Mouse (Mus musculus): Measurements from ENCODE around the gene Gm10974. TPM values are rescaled to one million over a fixed set of nuclear protein-coding genes. Genes with fewer than 3 reads are reported as not detected.

The Gm10974 gene
- polyA plus RNA-seq, 1 experiment: not detected

DNA sequence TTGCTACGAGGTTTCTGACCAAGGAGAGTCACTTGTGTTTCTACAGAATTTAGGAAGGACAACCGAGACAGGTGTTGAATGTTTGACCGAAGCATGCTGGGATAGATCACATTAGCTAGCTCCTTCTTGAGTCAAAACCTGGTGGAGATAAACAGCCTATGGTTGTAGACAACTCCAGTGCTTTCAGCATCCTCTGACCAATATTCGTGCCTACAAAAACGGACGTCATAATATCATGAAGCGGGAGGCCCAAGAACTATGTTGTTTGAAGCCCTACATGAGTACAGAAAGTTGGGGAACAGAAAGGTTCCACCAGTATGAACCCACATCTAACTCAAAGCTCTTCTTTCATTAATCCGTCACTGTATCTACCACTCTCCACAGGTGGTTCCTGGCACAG is 19.2 kb downstream of the Gm10974 start:
- H3K4me1 ChIP-seq (ENCODE audit: control insufficient read depth, insufficient read depth, low read length): no peaks in the 10 kb centered on the region
- no peak overlapping the region for H3K4me3 ChIP-seq (replicated peaks; ENCODE audit: insufficient read depth, low read depth, low read length)
- H3K27ac ChIP-seq (ENCODE audit: insufficient read depth, low read length): no peak overlapping the region
- TF ChIP-seq POLR2A (IDR thresholded peaks at IDR 0.05; ENCODE audit: borderline replicate concordance, insufficient read depth, low read length) (no peak), CTCF (IDR thresholded peaks at IDR 0.05; ENCODE audit: borderline replicate concordance, insufficient read depth, low read depth, low read length) (no peak)
- WGBS: 93% methylated on average over 8 of the region's 8 CpGs
- no peak for DNase-seq
- H3K27me3 ChIP-seq (ENCODE audit: control insufficient read depth, insufficient read depth, low read length): peaks cover 2% of the 10 kb centered on the region; the same call in 1 of the 2 replicates

DNA sequence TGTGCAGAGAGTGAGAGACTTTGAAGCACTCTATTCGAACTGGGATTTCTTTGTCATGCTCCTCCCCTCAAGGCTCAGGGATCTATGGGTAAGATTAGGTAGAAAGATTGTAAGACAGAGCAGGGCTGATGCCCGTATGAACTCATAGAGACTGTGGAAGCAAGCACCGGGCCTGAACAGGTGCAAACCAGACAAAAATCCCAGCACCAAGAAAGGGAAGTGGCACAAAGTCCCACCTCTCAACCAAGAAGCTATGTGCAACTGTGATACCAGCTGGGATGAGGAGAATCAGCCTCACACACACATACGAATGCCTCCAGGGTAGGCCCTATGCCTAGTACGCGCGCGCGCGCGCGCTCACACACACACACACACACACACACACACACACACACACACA is 20.1 kb downstream of the Gm10974 start:
- Histone ChIP-seq H3K4me3 (replicated peaks; ENCODE audit: insufficient read depth, low read depth, low read length) (no peak overlapping the region), H3K27ac (ENCODE audit: insufficient read depth, low read length) (no peak overlapping the region), H3K4me1 (ENCODE audit: control insufficient read depth, insufficient read depth, low read length) (no peaks in the 10 kb centered on the region), H3K27me3 (ENCODE audit: control insufficient read depth, insufficient read depth, low read length) (peaks cover 2% of the 10 kb centered on the region; the same call in 1 of the 2 replicates)
- WGBS: 96% methylated on average over 12 of the region's 12 CpGs
- DNase-seq: no peak
- TF ChIP-seq CTCF (IDR thresholded peaks at IDR 0.05; ENCODE audit: borderline replicate concordance, insufficient read depth, low read depth, low read length): no peak
- no peak for TF ChIP-seq POLR2A (IDR thresholded peaks at IDR 0.05; ENCODE audit: borderline replicate concordance, insufficient read depth, low read length)

DNA sequence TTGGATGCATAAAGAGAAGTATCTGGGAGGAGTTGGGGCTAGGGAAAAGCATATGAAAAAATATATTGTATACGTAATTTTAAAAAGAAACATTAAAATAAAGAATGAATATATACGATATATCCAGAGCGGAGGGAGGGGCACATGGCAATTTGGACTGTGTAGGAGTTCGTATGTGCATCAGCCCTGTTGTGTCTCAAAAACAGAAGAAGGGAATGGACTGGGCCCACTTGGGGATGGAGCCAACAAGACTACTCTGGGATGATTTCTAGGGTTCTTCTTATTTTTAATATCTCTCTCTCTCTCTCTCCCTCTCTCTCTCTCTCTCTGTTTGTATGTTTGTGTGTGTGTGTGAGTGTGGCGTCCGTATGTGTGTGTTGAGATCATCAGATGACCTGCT is 20.7 kb downstream of the Gm10974 start:
- Histone ChIP-seq H3K4me1 (ENCODE audit: control insufficient read depth, insufficient read depth, low read length) (no peaks in the 10 kb centered on the region), H3K4me3 (replicated peaks; ENCODE audit: insufficient read depth, low read depth, low read length) (no peak overlapping the region), H3K27ac (ENCODE audit: insufficient read depth, low read length) (no peak overlapping the region), H3K27me3 (ENCODE audit: control insufficient read depth, insufficient read depth, low read length) (peaks cover 2% of the 10 kb centered on the region; the same call in 1 of the 2 replicates)
- 96% methylated on average over 6 of the region's 6 CpGs for WGBS
- no peak for TF ChIP-seq POLR2A (IDR thresholded peaks at IDR 0.05; ENCODE audit: borderline replicate concordance, insufficient read depth, low read length)
- TF ChIP-seq CTCF (IDR thresholded peaks at IDR 0.05; ENCODE audit: borderline replicate concordance, insufficient read depth, low read depth, low read length): no peak
- DNase-seq: no peak

DNA sequence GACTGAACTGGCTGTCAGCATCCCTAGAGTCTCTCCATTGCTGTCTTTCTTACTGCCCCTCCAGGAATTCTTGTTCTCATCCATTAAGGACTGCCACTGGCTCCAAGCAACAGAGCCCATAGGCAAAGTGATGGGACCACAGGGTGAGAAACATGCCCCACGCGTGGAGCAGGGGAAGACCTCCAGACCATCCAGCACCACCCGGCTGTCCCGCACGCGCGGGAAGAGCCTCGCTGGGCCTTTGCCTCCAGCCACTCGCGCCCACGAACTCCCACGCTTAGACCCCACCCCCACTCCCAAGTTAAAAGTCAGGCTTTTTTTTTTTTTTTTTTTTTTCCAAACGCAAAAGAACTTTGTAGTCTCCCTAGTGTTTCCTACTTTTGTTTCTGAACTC is 21.7 kb downstream of the Gm10974 start:
- TF ChIP-seq CTCF (IDR thresholded peaks at IDR 0.05; ENCODE audit: borderline replicate concordance, insufficient read depth, low read depth, low read length) (no peak), POLR2A (IDR thresholded peaks at IDR 0.05; ENCODE audit: borderline replicate concordance, insufficient read depth, low read length) (no peak)
- no peak overlapping the region for H3K4me3 ChIP-seq (replicated peaks; ENCODE audit: insufficient read depth, low read depth, low read length)
- 14% methylated on average over 13 of the region's 13 CpGs for WGBS
- no peaks in the 10 kb centered on the region for H3K4me1 ChIP-seq (ENCODE audit: control insufficient read depth, insufficient read depth, low read length)
- no peak for DNase-seq
- H3K27me3 ChIP-seq (ENCODE audit: control insufficient read depth, insufficient read depth, low read length): peaks cover 2% of the 10 kb centered on the region; the same call in 1 of the 2 replicates
- no peak overlapping the region for H3K27ac ChIP-seq (ENCODE audit: insufficient read depth, low read length)

DNA sequence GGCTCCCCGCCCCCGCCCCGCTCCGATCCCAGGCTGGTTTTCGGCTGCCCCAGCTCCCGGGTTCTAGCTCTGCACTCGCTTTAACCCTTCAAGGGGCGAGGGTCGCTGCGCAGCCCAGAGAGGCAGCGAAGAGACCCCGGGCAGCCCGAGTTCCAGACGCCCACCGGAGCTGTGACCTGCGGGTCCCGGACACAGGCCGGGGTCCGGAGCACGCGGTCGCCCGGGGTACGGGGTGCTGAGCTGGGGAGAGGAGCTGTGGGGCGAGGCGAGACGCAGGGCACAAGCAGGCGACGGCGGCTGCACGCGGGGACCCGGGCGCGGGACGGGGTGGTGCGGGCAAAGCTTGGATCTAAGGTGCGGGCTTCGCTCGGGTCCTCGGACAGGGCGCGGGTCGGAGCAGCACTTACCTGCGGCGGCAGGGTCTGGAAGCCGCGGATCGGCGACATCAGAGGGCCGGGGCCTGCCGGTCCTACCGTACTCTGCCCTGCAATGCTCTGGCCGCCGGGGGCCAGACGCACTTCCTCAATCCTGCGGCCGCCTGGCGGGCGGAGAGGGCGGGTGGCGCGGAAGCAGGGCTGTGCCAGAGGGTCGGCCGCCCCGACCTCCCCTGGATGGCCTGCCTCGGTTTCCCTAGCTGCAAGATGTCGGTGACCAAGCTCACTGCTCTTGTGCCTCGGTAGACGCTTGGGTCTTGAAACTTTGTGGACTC is 22.3 kb downstream of the Gm10974 start, which contains the start of gene Lrrk1:
Gene Lrrk1, minus strand, starts transcription at position 538 of the 709 bp plus-strand sequence.
- Histone ChIP-seq H3K27me3 (ENCODE audit: control insufficient read depth, insufficient read depth, low read length) (peaks cover 2% of the 10 kb centered on the region; the same call in 1 of the 2 replicates), H3K4me3 (replicated peaks; ENCODE audit: insufficient read depth, low read depth, low read length) (peak within 1 kb of the TSS; percentile 12), H3K4me1 (ENCODE audit: control insufficient read depth, insufficient read depth, low read length) (no peaks in the 10 kb centered on the region), H3K27ac (ENCODE audit: insufficient read depth, low read length) (no peak within 1 kb of the TSS; the same call in 1 of the 2 replicates)
- under 1% methylated on average over 70 of the region's 70 CpGs for WGBS
- peak in 1 of 2 experiments; percentile 14 for DNase-seq
- TF ChIP-seq POLR2A (IDR thresholded peaks at IDR 0.05; ENCODE audit: borderline replicate concordance, insufficient read depth, low read length) (no peak), CTCF (IDR thresholded peaks at IDR 0.05; ENCODE audit: borderline replicate concordance, insufficient read depth, low read depth, low read length) (no peak)

DNA sequence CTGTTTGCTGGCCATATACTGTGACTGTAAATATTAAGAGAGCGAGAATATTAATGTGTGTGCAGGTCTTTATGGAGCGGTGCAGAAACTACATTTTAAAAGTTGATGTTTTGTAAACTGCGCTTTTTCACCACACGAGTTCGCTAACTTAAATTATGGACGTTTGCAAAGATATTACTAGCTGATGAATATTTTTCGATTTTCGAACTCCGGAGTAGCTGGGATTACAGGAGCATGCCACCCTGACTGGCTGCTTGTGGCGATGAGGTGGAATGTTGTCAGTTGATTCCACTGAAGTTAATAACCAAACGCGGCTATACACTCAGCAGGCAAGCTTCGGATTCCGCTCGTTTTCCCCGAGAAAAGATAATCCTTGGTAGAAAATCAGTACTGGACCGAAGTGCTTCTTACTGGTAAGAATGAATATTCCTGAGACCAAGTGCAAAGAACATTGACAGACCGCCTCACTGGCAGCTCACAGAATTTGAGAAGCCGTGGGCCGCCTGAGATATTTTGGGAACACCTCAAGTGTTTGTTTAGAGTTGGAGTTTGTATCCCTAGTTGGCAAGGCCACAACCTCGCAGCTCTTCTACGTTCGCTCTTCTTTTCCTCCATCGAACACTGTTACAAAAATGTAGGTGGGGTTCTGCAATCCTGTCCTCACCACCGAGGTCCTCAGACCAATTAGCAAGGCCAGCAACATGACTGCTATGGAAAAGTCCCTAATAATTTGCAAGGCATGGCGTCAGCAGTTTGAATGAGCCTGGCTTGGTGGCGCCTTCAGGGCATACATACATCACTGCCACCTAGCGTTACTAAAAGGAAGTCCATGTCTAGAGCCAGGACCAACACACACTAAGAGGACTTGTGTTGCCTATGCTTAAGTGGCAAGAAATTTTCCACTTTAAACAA is 23.2 kb downstream of the Gm10974 start:
- WGBS: 25% methylated on average over 28 of the region's 28 CpGs
- Histone ChIP-seq H3K4me1 (ENCODE audit: control insufficient read depth, insufficient read depth, low read length) (no peaks in the 10 kb centered on the region), H3K27ac (ENCODE audit: insufficient read depth, low read length) (no peak overlapping the region), H3K27me3 (ENCODE audit: control insufficient read depth, insufficient read depth, low read length) (peaks cover 2% of the 10 kb centered on the region; the same call in 1 of the 2 replicates), H3K4me3 (replicated peaks; ENCODE audit: insufficient read depth, low read depth, low read length) (peak overlapping the region; percentile 12)
- peak; percentile 46 to 59 for DNase-seq
- no peak for TF ChIP-seq POLR2A (IDR thresholded peaks at IDR 0.05; ENCODE audit: borderline replicate concordance, insufficient read depth, low read length)
- TF ChIP-seq CTCF (IDR thresholded peaks at IDR 0.05; ENCODE audit: borderline replicate concordance, insufficient read depth, low read depth, low read length): peak; percentile 84

DNA sequence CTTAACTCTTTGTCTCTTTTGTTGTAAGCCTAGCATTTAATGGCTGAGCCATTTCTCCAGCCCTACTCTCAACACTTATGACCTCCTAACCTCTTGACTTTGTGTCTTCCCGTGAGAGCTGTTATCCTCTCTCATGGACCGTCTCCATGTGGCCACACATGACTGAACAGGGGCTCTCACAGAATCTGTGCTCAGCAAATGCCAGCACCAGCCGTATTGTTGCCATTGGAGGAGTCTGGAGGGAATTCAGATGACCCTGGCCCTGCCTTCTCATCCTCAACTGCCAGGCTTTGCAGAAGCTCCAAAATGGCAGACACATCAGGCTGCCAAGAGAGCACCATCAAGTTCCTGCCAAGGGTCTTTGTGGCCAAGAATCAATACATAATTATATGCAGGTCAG is 31.6 kb downstream of the Gm10974 start:
- no peak for TF ChIP-seq CTCF (IDR thresholded peaks at IDR 0.05; ENCODE audit: borderline replicate concordance, insufficient read depth, low read depth, low read length)
- TF ChIP-seq POLR2A (IDR thresholded peaks at IDR 0.05; ENCODE audit: borderline replicate concordance, insufficient read depth, low read length): no peak
- 26% methylated on average over 3 of the region's 3 CpGs for WGBS
- no peaks in the 10 kb centered on the region; the same call in 1 of the 2 replicates for H3K4me1 ChIP-seq (ENCODE audit: control insufficient read depth, insufficient read depth, low read length)
- H3K27me3 ChIP-seq (ENCODE audit: control insufficient read depth, insufficient read depth, low read length): no peaks in the 10 kb centered on the region
- H3K4me3 ChIP-seq (replicated peaks; ENCODE audit: insufficient read depth, low read depth, low read length): no peak overlapping the region
- no peak for DNase-seq
- no peak overlapping the region for H3K27ac ChIP-seq (ENCODE audit: insufficient read depth, low read length)

Measured in cerebellum, adult 2 months (tissue).